Mouse (Mus musculus) layer of hippocampus, adult 8-10 months (tissue): ENCODE results near the gene Prr36. TPM values are rescaled to one million over a fixed set of nuclear protein-coding genes. Genes with fewer than 3 reads are reported as not detected.

Experiments used
- DNase-seq, 2 experiments: peaks; one replicate each; pipeline ENCODE4 v3.0.0; 2022; ENCODE audit warnings: low spot score in 2 of 2
- total RNA-seq, 4 experiments: library from RNA; stranded (reverse); gene quantifications; 2 replicates each; pipeline ENCODE4 v1.2.4; 2022

Gene Prr36
- total RNA-seq, 4 experiments from 2014 or later, result 34.9 to 44.0 (median 40.0) TPM

DNA sequence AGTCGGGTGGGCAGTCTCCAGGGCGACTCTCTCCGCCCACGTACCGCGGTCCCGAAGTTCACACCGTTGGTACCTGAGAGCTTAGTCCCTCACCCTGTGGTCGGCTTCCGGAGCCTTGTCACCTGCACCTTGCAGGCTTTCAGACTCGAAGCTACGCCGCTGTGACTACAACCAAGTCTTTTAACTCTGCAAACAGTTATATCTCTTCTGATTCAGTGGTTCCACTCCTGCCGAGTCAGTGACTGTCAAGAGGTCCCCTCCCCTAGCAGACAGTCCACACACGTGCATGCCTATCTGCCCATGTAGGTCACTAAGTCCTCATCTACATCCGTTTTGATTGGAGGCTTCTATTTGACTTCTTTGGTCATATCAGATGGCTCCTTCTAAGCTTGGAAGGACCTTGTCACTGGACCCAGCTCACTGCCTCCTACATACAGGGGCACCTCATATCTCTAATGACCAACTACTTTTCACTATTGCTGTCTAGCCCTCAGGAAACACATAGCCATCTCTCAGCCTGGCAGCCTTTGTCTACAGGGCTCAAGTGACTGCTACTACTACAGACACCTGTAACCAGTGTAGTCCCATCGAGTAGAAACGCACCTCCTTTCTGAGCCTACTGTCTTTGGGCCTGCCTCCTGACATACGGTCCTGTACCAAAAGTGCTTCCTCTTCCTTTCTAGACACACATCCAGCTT lies 22.1 kb upstream of the Prr36 start:
- no peak for DNase-seq

DNA sequence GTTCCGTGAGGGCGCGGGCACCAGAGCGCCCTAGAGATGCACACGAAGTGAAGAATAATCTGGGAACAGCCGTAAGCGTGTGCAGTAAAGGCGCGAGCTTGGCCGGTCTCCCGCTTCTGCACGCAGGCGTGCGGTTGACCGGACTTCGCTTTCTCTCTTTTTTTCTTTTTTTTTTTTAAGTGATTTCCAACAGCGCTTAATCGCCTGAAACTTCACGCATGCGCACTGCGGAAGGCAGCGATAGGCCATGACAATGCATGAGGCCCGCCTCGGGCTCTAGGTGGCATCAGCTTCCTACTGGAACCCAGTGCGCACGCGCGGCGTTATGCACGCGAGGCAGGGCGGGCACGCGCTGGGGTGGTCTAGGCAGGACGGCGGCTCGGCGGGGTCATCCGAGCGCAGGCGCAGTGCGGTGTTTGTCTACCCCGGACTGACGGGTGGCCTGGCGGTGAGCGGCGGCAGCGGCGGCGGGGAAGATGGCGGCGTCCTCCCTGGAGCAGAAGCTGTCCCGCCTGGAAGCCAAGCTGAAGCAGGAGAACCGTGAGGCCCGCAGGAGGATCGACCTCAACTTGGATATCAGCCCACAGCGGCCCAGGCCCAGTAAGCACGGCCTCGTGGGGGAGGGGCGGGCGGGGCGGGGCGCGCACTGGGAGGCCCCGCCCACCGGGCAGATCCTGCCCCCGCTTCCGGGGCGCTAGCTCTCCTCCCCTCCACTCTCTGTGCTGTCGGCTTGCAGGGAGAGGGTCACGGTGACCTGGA lies 21.4 kb upstream of the Prr36 start, which contains the start of the genes Map2k7 and Gm49320:
Gene Map2k7, plus strand, starts transcription at position 307 of the 759 bp plus-strand sequence.
Gene Gm49320, plus strand, starts transcription at position 432 of the 759 bp plus-strand sequence.
- DNase-seq, result peak; percentile 100

DNA sequence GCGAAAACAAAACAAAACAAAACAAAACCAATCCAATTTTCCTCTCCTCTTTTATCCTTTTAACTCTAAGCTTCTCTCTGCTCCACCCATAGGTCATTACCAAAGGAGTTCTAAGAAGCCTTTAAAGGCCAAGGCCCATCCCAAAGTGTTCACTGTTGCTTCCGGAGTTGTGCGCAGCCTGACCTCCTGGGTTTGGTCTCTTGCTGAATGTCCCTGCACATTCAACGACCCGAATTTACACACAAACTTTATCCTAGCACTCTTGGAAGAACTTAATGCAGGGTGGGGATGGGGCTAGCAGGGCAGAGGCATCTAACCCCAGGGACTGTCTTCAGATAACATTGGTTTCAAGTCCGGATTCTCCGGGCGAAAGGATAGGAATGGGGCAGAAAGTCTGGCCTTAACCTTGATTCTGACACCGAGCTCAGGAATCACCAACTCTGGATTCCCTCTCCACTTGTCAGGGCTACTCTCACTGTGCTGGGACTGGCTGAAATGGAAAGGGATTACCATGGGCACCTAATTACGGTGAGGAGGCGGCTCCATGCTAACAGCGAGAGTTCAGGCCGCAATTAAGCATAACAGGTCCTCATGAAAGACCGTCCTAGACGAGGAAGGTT lies 20.7 kb upstream of the Prr36 start:
- DNase-seq, result peak in 1 of 2 experiments; percentile 25

DNA sequence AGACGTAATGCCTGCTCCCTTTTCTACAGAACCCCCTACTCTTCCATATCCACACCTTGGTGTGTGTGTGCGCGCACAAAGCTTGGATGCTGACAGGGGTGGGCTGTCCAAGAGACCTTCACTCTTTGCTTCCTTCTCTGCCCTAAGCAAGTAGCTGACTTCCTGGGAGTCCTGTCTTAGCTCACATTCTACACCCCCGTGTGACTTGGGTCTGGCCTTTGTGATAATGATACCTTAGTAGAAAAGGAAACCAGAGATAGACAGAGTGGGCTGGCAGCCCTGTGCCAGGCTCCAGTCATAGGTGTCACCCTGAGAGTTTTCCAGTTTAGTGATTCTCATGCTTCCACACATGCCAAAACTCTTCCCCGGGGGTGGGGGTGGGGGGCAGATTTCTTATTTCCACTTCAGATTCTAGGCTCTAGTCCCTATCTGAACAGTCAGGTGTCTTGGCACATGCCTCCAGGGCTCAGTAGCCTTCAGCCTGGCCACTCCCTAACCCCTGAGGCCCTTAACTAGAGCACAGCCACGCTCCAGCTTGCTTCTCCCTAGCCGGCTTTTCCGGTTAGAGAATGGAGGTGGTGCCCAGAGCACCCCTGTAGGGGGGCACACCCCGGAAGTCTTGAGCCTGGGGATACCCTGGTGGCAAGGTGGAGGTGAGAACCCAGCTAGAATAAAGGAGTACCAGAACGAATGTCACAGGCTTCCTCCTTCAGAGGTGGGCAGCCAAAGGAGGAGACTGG lies 13.5 kb upstream of the Prr36 start:
- no peak for DNase-seq

DNA sequence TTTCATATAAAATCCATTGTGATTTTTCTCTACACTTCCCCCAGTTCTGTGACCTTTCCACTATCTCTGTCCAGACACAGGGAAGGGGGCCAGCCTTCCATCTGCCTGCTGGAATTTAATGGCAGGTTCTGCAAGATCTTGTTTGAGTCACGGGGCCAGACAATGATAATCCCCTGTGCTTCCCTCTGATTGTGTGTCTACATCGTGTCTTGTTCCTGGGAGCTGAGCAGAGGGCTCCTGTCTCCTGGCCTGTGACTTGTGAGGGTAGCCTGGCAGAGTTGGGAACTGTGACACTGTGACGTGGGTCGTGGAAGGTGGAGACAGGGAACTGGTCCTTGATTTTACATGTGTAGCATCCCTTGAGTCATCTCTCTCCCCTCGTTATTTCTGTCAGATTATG lies 12.5 kb upstream of the Prr36 start:
- DNase-seq, result no peak

DNA sequence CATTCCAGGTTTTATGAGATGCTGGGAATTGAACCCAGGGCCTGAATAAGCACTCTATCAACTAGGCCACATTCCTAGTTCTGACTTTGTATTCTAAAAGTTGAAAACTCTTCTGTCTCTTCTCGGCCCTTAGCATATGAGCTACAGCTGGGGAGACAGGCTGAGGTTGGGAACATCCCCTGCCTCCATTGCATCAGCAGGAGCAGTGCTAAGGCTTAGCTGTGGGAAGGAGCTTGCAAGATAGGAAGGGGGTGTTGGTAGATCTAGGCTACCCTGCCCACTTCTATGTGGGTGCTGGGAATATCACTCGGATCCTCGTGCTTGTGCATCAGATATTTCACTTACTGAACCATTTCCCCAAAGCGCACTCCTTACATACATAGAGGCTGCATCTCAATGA lies 10.7 kb upstream of the Prr36 start:
- DNase-seq, result no peak

DNA sequence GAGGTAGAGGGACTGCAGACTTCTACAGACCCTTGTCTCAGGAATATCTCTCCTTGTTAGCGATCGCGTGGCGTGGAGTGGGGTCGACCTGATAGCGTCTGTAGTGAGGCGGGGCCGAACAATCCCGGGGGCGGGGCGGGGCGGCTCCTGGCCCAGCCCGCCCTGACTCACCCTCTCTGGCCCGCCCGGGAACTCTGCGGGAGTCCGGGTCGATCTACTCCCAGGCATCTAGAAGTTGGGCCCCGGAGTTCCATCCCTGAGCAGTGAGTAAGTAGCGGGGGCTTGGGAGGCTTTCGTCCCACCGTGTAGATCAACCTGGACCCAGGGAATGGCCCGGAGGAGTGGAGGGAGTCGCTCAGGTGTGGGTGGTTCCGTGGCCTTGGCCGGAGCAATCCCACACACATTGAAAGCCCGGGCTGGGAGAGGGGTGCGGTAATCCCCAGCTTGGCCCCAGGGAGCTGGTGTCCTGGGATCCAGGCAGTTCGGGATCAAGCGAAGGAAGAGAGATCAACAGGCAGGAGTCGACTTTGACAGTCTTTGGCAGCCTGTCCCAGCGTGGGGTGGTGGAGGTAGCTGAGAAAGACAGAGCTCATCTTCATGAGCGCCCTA lies 9.6 kb upstream of the Prr36 start, which contains the start of gene Lrrc8e:
Gene Lrrc8e, plus strand, starts transcription at position 89 of the 609 bp plus-strand sequence.
- no peak for DNase-seq

DNA sequence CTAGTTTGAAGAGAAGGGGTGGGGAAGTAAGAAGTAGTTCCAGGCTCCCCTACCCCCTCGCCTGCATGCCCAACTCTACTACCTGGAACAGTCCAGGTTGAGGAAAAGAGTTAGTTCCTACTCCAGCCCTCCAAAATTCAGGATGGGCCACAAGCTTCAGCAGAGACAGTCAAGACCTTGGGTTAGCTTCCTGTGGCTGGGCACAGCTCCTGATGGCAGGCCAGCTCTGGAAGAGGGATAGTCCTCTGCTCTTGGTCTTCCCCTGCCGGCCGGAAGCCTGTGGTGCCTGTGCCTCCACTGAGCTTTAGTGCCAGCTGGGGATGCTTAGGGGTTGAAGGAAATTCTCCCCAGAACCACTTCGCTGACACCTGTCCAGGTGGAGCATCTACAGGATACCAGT lies 9.1 kb upstream of the Prr36 start:
- DNase-seq, result no peak

DNA sequence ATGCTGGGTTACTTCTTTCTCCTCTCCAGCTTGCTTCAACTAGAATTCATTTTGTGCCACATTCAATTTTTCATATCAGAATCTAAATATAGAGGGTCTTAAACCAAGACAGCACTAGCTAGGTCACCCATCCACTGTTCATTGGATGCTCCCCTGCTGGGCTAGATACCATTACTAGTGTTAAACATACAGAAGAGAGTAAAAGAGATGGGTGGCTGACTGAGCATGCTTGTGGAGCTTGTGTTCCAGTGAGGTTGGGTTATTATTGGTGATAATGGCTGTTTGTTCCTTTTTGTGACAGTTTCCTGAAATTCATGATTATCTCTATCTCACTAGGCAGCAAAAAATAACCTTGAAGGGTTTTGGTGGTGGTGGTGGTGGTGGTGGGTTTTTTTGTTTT lies 4.8 kb upstream of the Prr36 start:
- no peak for DNase-seq

DNA sequence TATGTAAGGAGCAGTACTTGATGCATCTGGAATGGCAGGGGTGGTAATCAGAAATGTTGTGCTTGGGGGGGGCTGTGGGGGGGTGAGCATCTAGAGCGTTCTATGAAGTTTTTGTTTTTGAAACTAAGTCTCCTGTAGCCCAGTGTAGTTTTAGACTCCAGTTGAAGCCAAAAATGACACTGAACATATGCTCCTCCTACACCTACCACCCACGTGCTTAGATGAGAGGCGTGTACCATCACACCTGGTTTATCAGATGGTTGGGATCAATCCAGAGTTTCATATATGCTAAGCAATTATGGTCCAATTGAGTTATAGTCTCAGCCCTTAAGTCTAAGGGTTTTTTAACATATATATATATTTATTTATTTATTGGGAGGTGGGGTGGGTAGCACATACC lies 2.4 kb upstream of the Prr36 start:
- no peak for DNase-seq

DNA sequence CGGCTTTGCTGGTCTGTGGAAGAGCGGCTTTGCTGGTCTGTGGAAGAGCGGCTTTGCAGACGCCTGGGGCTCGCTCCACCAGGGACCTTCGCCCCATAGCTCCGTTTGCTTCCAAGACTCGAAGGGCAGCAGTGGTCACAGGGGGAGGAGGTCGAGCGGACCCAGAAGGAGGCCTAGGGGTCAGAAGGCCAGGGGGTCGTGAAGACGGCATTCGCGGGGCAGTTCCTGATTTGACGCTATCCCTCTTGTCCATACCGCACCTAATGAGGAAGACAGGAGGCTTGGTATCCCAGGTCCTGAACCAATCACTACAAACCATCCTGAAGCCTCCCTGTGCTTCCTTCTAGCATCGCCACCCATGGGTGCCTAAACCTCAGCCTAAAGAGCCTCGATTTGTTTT lies 963 bp downstream of the Prr36 start:
- DNase-seq, result no peak

DNA sequence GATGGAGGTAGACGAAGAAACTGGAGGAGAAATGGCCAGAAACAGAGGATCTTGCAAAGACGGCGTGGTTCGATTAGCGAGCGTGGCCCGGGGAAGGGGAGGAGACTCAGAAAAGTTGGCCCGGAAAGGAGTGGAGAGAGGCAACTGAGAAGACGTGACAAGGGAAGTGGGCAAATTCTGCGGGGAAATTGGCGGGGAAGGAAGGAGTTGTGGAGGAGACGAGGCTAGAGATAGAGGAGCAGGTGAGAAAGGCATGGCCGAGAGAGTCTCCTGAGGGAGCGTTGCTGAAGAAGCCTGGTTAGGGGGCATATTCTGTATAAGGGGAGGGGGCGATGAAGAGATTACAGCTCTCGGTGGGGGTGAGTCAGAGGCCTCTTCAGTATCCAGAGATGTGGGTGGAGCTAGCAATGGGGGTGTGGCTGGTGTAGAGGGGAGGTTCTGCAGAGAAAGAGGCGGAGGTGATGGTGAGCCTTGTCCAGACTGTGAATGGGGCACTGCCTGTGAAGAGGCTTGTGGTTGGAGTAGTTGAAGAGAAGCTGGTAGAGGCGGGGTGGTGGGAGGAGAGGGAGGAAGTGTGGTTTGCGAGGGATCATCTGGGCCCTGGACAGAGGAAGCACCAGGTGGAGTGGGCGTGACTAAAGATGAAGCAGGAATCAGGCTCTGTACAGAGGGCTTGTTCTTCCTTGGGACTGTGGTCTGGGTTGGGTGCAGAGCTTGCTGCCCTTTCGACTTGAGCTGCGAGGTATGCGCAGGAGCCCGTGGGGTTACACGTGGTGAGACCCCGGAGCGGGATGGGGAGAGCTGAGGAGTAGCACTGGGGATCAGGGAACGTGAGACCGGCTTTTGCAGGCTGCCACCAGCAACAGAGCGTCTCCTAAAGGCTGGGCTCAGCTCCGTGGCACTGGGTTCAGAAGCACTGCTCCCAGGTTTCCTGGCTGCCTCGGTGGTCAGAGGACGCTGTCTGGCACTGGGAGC lies 3.0 kb downstream of the Prr36 start:
- no peak for DNase-seq

DNA sequence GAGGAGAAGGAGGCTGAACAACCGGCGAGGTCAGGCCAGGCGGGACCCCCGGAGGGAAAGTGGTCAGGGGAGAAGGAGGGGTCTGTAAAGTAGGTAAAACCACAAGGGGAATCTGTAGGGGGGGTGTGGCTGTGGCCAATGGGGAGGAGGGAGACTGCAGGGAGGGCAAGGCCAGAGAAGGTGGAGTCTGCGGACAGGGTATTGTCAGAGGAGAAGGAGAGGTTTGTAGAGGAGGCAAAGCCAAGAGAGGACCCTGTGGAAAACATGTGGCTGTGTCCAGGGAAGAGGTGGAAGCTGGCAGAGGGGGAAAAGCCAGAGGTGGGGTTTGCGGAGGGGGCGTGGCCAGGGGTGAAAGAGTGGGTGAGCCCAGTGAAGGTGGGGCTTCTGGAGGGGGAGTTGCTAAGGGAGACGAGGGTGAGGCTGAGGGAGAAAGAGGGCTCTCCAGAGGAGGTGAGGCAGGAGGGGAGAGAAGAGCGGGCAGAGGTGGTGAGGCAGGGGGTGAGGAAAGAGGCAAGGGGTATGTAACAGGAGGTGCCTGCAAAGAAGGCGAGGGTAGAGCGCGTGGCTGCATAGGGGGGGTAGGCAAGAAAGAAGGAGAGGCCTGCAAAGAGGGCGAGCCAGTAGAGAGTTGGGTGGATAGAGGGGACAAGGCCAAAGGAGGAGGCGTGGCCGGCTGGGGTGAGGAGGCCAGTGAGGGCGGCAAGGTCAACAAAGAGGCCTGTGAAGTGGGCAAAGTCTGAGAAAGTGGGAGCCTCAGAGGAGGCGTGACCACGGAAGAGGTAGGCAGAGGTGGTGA lies 3.9 kb downstream of the Prr36 start:
- no peak for DNase-seq

DNA sequence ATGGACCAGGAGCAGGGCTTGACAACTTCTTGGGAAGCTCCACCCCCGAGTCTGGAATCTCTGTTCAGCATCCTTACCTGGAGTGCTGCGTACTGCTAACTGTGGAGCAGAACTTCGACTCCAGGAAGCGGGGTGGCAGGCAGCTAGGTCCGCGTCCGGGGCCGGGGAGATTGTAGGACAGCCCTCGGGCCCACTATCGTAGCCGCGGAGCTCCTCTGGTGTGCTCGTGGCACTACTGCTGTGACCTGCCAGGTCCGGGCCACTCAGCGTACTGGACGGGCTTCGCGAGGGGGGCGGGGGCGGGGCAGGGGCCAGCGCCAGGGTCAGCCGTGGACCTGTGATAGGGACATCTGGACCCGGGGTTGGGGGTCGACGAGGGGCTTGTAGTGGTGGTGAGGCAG lies 4.5 kb downstream of the Prr36 start:
- DNase-seq, result no peak

DNA sequence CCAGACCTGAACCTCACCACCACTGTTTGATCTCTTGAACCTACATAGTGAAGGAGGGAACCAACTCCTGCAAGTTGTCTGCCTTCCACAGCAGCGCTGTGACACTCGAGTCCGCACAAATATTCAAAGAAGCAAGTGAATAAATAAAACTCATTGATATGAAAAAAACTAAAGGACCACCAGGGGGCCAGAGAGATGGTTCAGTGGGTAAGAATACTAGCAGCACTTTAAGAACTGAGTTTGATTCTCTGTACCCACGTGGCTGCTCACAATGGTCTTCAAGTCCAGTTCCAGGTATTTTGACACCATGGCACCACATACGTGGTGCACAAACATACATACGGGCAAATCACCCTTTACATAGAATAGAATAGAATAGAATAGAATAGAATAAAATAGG lies 6.2 kb downstream of the Prr36 start:
- DNase-seq, result no peak

DNA sequence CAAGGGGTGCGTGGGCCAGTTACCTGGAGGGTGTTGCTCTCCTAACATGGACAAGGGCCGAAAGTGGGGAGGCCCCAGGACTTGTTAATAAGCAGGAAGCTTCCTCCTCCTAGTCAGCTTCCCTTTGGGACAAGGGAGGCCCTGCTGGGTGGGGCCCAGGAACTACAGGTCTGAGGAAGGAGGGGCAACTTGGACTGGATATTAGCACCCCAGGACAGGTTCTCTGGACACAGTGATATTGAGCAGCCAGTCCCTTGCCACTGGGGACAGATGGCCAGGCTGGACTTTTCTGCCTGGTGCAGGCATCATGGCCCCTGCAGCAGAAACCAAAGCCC lies 10.3 kb downstream of the Prr36 start:
- DNase-seq, result no peak

DNA sequence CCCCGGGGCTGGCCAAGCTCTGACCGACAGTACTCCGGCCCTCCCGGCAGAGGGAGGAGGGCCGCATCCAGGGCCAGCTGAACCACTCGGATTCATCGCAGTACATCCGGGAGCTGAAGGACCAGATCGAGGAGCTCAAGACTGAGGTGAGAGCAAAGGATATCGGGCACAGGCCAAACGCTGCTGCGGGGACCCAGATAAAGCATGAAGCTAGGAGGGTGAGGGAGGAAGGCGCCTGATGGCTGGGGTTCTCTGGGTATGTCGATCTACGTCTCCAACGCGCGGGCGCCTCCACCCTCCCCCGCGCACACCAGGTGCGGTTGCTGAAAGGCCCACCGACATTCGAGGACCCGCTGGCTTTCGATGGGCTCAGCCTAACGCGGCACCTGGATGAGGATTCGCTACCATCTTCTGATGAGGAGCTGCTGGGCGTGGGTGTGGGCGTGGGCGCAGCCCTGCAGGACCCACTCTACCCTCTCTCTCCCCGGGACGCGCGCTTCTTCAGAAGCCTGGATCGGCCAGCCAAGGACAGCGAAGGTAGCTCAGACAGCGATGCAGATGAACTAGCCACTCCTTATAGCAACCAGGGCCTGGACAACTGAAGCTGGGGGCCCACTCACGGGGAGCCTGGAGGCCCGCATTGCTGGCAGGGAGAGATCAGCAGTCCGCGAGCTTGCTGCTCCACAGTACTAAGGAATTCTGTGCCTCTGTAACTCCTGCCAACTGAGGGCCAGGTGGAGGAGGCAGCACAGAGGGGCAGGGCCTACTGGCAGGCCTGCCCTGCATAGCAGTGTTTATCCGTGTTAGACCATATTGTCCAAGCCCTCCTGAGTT lies 10.9 kb downstream of the Prr36 start:
- DNase-seq, result peak in 1 of 2 experiments; percentile 38
